Mouse (Mus musculus) adrenal gland, postnatal 25 days (tissue): Measurements from ENCODE around the gene Zfp146. TPM values are rescaled to one million over a fixed set of nuclear protein-coding genes. Genes with fewer than 3 reads are reported as not detected.
A peak's percentile ranks its signal among the peaks of the same experiment; 100 is the strongest.
"Not testable (repeated sequence)": the region's sequence is repeated elsewhere in the genome, so short reads cannot be mapped to it uniquely, and the experiment has no call there.

Source experiments
- DNase-seq: peaks from one replicate; pipeline ENCODE4 v3.0.0; 2021; ENCODE audit warnings: mixed read lengths
- long read RNA-seq: library from polyadenylated mRNA; stranded (forward); transcript quantifications from one replicate; pipeline ENCODE4 v2.0.0, GENCODE M21; 2021
- total RNA-seq: library from RNA; stranded (reverse); gene quantifications from 2 replicates; pipeline ENCODE4 v1.2.3, GENCODE M21; 2021

Zfp146 gene
- 45.3 and 50.2 TPM in 2 replicates for total RNA-seq
- long read RNA-seq, partial matches to known transcripts = 2 of 3 reads
- long read RNA-seq, other reads (novel, unspliced or antisense) = 1 of 3 reads

GRCm38 (mm10) chr7:30169583-30170282 lies at the start of gene Zfp146:
Gene Zfp146 (minus strand): TSS chr7:30169750.
- peak; percentile 85 for DNase-seq

- DNase-seq = no peak
Measured at GRCm38 (mm10) chr7:30217277-30217676, 47.7 kb upstream of the Zfp146 start.

GRCm38 (mm10) chr7:30216723-30217151 lies 47.2 kb upstream of the Zfp146 start:
- DNase-seq = peak; percentile 83

DNA sequence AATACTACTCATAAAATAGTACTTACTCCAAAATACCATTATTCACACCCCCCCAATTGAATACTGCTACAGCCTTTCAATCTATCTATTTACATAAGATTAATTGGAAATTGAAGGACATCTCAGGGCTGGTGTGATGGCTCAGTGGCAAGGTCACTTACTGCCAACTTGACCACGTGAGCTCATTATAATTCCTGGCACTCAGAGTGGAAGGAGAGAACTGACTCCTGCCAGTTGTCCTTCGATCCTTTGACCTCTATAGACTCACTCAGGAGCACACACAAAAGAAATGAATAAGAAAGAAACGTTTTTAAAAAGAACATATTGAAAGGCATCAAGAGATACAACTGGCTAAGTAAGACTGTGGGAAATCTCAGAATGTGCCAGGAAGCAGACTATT lies 46.3 kb upstream of the Zfp146 start:
- no peak for DNase-seq

DNA sequence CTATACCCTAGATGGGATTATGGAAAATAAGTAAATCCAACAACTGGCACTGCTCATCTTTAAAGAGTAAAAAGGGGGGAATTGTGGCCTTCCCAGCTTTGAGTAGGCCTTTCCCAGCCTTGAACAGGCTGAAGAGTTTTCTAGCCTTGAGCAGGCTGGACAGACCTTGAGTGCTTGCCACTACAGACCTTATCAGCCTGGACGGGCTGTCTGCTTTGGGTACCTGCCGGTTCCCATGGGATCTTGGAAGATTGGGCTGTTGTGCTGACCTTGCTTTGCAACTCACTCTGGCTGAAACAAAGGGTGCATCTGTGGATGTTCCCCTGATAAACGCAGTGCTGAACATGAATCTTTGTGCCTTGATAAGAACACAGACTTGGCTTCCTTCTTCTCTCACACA lies 44.3 kb upstream of the Zfp146 start:
- no peak for DNase-seq

DNA sequence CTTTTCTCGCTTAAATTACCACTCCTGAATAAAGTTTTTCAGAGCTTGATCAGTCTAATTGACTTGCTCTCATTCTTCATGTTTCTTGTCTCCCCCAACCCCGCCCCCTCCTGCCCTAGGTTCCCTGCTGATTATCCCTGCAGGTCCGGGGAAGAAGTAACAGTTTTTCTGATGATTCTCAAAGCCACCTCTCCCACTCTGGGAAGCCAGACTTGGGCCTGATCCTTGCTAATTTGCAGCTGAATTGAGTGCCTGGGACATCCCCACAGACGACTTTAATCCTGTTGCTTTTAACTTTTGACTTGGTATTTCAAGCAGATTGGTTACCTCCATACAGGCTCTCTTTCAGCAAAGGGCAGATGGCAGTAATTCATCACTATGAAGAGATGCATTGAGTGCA lies 41.5 kb upstream of the Zfp146 start:
- DNase-seq = no peak

DNA sequence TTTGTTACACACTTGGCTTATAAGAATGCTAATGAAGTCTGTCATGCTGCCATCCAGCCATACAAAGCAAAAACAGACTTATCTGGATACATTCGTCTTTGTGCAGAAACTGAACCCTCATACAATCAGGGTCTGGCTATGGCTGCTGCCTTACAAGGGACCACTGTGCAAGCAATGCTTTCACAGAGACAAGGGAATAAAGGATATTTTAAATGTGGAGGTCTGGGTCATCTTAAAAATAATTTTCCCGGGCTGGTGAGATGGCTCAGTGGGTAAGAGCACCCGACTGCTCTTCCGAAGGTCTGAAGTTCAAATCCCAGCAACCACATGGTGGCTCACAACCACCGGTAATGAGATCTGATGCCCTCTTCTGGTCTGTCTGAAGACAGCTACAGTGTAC lies 36.8 kb upstream of the Zfp146 start:
- DNase-seq = not testable (repeated sequence)

DNA sequence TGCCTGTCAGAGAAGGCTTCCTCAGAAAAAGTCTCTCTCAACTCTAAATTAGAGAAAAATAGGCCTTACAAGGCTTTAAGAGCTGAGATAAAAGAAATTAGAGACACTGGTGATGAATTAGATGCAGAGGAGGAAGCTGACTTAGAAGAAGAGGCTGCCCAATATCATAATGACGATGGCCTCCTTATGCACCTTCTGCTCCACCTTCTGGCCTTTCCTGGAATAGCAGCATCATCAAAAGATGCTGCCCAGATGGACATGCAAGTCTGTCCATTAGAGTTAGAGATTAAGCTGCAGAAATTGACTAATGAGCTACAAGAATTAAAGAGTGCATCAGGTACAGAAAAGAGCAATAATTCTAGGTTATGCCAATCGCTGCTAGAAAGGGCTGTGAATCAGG lies 35.8 kb upstream of the Zfp146 start:
- DNase-seq = peak; percentile 59

DNA sequence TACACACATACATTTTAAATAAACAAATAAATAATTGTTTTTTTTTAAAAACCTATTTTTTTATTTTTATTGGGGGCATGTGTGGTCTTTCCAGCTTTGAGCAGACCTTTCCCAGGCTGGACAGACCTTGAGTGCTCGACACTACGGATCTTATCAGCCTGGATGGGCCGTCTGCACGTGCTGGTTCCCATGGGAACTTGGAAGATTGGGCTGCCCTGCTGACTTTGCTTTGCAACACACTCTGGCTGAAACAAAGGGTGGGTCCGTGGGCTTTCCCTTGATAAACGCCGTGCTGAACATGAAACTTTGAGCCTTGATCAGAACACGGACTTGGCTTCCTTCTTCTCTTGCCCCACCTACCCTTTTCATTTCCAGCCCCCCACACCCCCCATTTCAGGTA lies 34.8 kb upstream of the Zfp146 start:
- DNase-seq = peak; percentile 41

- DNase-seq = peak; percentile 39
Measured at GRCm38 (mm10) chr7:30202895-30203690, 33.5 kb upstream of the Zfp146 start.

DNA sequence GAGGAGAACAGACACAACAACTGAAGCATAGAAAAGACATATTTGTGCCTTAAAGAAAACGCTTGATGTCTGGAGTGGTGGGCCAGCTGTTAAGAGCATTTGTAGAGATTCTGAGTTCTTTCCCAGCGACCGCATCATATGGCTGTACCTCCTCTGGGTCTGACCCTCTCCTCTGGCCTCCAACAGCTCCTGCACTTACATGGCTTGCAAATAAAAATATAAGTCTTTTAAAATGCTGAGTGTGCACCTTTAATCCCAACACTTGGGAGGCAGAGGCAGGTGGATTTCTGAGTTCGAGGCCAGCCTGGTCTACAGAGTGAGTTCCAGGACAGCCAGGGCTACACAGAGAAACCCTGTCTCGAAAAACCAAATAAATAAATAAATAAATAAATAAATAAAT lies 31.1 kb upstream of the Zfp146 start:
- DNase-seq = not testable (repeated sequence)

DNA sequence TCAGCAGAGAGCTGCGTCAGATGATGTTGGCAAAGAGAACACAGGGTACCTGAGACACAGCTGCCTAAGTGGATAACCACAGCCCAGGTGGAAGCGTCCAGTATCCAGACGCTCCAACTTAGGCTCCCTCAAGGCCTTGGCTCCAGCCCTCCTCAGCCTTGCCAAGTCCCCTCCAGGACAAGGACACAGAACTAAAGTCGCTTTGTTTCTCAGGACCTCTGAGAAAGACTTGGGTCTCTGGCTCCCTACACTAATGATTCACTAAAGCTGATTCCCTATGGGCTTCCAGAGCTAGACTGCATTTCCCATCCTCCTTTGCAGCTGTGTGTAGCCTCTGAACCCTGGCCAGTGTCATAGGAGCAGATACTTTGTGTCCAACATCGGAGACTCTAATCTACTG lies 30.6 kb upstream of the Zfp146 start:
- DNase-seq = no peak

DNA sequence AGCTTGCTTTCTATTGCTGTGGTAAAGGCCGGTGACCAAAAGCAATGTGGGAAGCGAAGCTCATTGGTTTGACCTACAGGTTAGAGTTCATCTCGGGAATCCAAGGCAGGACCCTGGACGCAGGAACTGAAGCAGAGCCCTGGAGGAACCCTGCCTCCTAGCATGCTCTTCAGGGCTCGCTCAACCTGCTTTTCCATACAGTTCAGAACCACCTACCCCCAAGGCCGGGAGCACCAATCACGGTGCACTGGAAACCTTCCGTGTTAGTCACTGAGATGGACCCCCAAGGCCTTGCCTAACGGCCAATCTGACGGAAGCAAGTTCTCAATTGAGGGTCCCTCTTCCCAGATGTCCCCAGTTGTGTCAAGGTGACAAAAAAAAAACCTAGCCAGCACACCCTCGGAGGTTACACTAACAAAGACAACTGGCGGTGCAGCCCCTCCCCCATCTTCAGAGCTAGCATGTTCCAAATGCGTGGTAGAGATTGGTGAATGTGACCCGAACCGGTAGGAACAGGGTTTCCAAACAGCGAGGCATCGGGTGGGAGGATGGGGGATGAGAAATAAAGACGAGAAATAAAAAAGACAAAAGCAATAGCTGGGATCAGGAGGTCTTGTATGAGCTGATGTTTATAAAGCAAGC lies 30.1 kb upstream of the Zfp146 start:
- no peak for DNase-seq

- DNase-seq = peak; percentile 47
Measured at GRCm38 (mm10) chr7:30198481-30198971, 29.0 kb upstream of the Zfp146 start, which contains the start of gene Capns1. Gene Capns1 (minus strand): TSS chr7:30198811.

DNA sequence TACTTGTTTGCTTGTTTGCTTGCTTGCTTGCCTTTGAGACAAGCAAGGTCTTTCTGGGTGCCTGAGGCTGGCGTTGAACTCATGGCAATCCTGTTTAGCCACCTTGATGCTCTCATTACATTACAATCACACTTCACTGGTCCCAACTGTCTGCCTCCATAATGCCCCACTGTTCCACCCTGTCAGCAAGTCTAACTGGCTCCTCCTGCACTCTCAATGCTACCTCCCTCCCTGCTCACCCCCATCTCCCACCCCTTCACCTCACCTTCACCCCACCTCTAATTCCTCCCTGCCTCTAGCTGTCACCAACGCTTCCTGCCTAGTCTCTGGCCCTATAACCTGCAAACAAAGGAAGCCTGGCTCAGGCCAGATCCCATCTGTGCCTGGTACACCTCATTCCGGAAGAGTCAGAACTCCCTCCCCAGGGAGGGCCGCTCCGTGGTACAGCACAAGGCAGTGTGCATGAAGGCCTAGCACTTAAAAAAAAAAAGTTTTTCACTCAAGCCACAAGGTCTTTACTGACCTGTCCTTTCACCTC lies 28.1 kb upstream of the Zfp146 start:
- DNase-seq = no peak

DNA sequence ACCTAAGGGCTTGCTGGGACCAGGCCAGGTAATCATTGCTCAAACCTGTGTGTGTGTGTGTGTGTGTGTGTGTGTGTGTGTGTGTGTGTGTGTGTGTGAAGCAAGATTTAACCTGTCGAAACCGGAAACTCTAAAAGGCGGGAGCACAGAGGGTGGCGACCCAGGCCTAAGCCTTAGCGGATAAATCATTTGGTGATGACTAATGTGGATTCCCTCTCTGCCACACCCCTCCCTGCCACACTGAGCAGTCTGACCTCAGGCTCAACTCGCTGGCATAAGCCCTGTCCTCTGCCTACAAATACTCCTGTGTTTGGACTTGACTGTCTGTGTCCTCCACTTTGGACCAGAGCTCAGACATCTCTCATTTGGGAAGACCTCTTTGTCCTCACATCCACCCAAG lies 26.6 kb upstream of the Zfp146 start:
- no peak for DNase-seq

GRCm38 (mm10) chr7:30195461-30195860 lies 25.9 kb upstream of the Zfp146 start:
- DNase-seq = peak; percentile 38

DNA sequence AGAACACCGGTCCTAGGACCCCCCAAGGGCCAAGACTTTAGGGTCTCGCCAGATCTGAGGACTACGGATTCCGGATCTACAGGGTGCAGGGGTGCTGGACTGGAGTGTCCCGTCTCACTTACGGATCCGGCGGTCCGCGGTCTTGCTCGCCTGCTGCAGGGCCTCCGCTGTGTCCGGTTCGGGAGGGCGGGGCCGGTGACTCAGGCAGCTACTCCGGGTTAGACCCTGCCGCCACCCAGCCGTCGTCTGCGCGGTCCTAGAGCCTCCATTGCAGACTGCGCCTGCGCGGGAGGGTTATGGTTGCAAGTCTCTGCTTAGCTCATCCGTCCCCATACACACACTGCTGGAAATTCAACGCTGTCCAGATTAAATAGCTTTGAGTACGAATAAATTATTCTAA lies 25.3 kb upstream of the Zfp146 start:
- DNase-seq = peak; percentile 99

- DNase-seq = peak; percentile 59
Measured at GRCm38 (mm10) chr7:30194101-30194831, 24.7 kb upstream of the Zfp146 start.

DNA sequence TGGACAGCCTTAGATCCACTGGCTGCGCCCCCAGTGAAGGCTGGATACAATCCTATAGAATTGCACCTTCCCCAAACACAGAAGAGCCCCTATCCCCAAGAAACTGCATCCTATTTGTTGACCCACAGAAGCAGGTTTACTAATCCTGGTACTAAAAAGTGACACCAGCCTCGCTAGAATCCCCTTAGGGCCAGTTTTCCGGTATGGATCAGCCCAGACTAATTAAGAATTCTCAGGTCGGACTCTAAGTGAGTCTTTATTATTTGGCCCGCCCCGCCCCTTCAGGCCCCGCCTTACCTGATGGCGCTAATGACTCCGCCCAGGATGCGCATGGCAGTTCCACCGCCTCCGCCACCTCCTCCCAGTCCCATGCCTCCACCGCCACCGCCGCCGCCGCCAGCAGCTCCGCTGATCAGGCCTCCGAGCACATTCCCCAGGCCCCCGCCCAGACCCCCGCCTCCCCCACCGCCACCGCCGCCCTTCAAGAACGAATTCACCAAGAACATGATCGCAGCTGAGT lies 24.1 kb upstream of the Zfp146 start:
- DNase-seq = peak; percentile 87

DNA sequence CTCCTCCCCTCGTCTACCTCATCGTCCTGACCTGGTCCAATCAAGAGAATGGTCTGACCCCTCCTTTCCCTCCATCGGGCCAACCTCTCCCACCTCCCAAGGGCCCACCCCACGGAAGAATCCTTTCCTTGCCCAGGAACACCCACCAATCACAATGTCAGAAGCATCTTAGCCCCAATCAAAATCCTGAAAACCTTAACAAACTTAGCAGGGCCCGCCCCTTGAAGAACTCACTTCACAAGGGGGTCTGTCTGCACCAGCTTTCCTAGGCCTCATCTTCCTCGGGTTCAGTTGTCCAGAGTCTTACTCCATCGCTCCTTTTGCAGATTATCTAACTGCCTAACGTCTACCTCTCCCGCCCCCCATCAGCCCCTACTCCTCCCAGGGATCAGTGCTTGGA lies 23.5 kb upstream of the Zfp146 start:
- DNase-seq = no peak

DNA sequence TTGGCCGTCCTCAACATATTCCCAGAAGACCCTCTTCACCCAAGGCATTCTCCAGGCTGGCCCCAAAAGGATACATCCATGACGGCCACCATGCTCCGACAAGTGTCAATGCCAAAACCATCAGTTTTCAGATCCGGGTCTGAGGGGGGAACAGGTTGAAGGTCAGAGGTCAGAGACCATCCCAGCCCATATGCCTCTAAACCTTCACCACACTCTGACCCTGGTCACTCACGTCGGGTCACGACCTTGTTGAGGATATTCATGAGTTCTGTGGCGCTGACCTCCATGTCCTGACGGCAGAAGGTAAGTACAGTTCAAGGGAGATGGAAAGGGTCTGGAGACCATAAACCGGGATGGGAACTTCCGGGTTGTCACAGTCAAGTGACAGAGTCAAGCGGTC lies 22.5 kb upstream of the Zfp146 start:
- no peak for DNase-seq
